Mouse (Mus musculus) liver, embryonic 14.5 days (tissue): Measurements from ENCODE around the gene Mip.

ENCODE experiments used
- CTCF ChIP-seq: IDR thresholded peaks from 2 replicates; pipeline ENCODE4 v1.5.1; 2016; ENCODE audit warnings: antibody characterized with exemption, low read depth, control low read depth
- EP300 ChIP-seq: IDR thresholded peaks from 2 replicates; pipeline ENCODE4 v1.6.1; 2016; ENCODE audit warnings: antibody characterized with exemption, low read depth

DNA sequence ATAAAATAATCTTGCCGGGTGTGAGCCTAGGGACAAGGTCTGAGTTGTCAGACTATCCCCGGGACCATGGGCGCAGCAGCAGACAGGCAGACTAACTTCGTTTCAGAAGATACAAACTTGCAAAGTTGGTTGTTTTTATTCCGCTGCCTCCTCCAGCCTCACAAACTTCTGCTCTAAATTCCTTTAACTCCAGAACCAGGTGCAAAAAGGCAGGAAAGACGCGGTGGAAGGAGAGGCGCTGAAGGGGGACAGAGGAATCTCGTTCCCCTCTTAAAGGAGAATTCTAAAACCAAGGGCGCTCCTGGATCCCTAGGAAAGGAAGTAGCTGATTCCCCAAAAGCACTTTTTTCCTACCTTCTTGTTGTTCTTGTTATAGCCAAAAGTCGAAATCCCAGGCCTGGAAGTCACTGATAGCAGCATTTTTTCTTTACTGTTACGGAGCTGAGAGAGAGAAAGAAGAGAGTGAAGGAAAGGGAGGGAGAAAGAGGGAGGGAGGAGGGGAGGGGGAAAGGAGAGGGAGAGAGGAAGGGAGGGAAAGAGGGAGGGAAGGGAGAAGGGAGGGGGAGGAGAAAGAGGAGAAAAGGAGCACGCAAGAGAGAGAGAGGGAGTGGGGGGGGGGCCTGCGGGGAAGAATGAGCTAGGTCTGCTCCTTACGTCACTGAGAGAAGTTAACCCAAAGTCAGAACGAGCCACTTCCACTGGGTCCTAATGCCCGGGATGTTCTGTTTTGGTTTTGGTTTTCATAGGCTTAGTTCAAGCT is 49.5 kb upstream of the Mip start:
- TF ChIP-seq CTCF (no peak), EP300 (no peak)
